ENCODE assay signal across 7 mouse cellular contexts in genomic region chr16:9994951-9995813, GRCm38 (mm10). TPM values are rescaled to one million over a fixed set of nuclear protein-coding genes. Genes with fewer than 3 reads are reported as not detected.
DNase-seq lines count a peak whose midpoint lies in the region; ATAC-seq and TF ChIP-seq lines count a peak whose summit lies in the region.

TSS of gene Grin2a (minus strand) at chr16:9995560.

- TF ChIP-seq EP300 in lung, postnatal 0 days (IDR thresholded peaks at IDR 0.05) = no peak

- TF ChIP-seq CTCF in lung, postnatal 0 days (IDR thresholded peaks at IDR 0.05) = no peak

- no peaks in the 10 kb centered on the region for H3K4me1 ChIP-seq in lung, postnatal 0 days (ENCODE audit: insufficient read depth, low read depth, low read length)
- H3K4me1 ChIP-seq in hindbrain, embryonic 14.5 days (replicated peaks; ENCODE audit: control insufficient read depth, insufficient read depth, low read length) = peaks cover 14% of the 10 kb centered on the region
- peaks cover 37% of the 10 kb centered on the region for H3K4me1 ChIP-seq in limb, embryonic 15.5 days
- peaks cover 23% of the 10 kb centered on the region; the same call in 1 of the 2 replicates for H3K4me1 ChIP-seq in stomach, embryonic 15.5 days

- H3K4me2 ChIP-seq in lung, postnatal 0 days (replicated peaks; ENCODE audit: low read depth, low read length) = peak within 1 kb of the TSS; percentile 38
- peak within 1 kb of the TSS; percentile 94 for H3K4me2 ChIP-seq in hindbrain, embryonic 14.5 days (replicated peaks)
- H3K4me2 ChIP-seq in limb, embryonic 15.5 days = peak within 1 kb of the TSS; percentile 53
- peak within 1 kb of the TSS; percentile 58 for H3K4me2 ChIP-seq in stomach, embryonic 15.5 days

- no peaks in the 10 kb centered on the region for H3K9me3 ChIP-seq in lung, postnatal 0 days (ENCODE audit: low read length)
- H3K9me3 ChIP-seq in hindbrain, embryonic 14.5 days (ENCODE audit: control insufficient read depth, low read length) = no peaks in the 10 kb centered on the region
- no peaks in the 10 kb centered on the region for H3K9me3 ChIP-seq in limb, embryonic 15.5 days
- H3K9me3 ChIP-seq in stomach, embryonic 15.5 days = no peaks in the 10 kb centered on the region

- no peak for DNase-seq in lung, postnatal 0 days (ENCODE audit: low spot score)
- DNase-seq in lung, adult 18-20 months = no peak
- DNase-seq in embryo, embryonic 10 days (ENCODE audit: low spot score) = peak; percentile 59
- DNase-seq in hindbrain, embryonic 14.5 days (ENCODE audit: low spot score) = peak; percentile 37

- peak within 1 kb of the TSS; percentile 5; the same call in 1 of the 2 replicates for H3K4me3 ChIP-seq in lung, postnatal 0 days (ENCODE audit: low read depth, low read length)
- H3K4me3 ChIP-seq in hindbrain, embryonic 14.5 days (replicated peaks; ENCODE audit: low read length) = peak within 1 kb of the TSS; percentile 55
- H3K4me3 ChIP-seq in limb, embryonic 15.5 days = peak within 1 kb of the TSS; percentile 40
- peak within 1 kb of the TSS; percentile 31 for H3K4me3 ChIP-seq in stomach, embryonic 15.5 days (replicated peaks)

- H3K9ac ChIP-seq in lung, postnatal 0 days (replicated peaks; ENCODE audit: low read depth) = no peak within 1 kb of the TSS
- peak within 1 kb of the TSS; percentile 71 for H3K9ac ChIP-seq in hindbrain, embryonic 14.5 days
- H3K9ac ChIP-seq in limb, embryonic 15.5 days = no peak within 1 kb of the TSS
- H3K9ac ChIP-seq in stomach, embryonic 15.5 days = no peak within 1 kb of the TSS

- H3K27ac ChIP-seq in lung, postnatal 0 days (ENCODE audit: low read length) = no peak within 1 kb of the TSS
- H3K27ac ChIP-seq in hindbrain, embryonic 14.5 days = peak within 1 kb of the TSS; percentile 74
- no peak within 1 kb of the TSS for H3K27ac ChIP-seq in limb, embryonic 15.5 days
- H3K27ac ChIP-seq in stomach, embryonic 15.5 days = no peak within 1 kb of the TSS

- peaks cover 50% of the 10 kb centered on the region for H3K27me3 ChIP-seq in lung, postnatal 0 days (replicated peaks; ENCODE audit: insufficient read depth, low read length)
- H3K27me3 ChIP-seq in hindbrain, embryonic 14.5 days (ENCODE audit: control insufficient read depth, insufficient read depth, low read length) = peaks cover 56% of the 10 kb centered on the region
- H3K27me3 ChIP-seq in limb, embryonic 15.5 days = peaks cover 70% of the 10 kb centered on the region
- peaks cover 57% of the 10 kb centered on the region for H3K27me3 ChIP-seq in stomach, embryonic 15.5 days (replicated peaks)

- 2% methylated on average over 57 of the region's 69 CpGs for WGBS in lung, postnatal 0 days
- WGBS in hindbrain, embryonic 14.5 days = under 1% methylated on average over 66 of the region's 69 CpGs
- under 1% methylated on average over 69 of the region's 69 CpGs for WGBS in limb, embryonic 15.5 days
- under 1% methylated on average over 69 of the region's 69 CpGs for WGBS in stomach, embryonic 15.5 days

- H3K36me3 ChIP-seq in lung, postnatal 0 days (ENCODE audit: insufficient read depth, low read length) = no peaks in the 10 kb centered on the region
- H3K36me3 ChIP-seq in hindbrain, embryonic 14.5 days (replicated peaks; ENCODE audit: control insufficient read depth, insufficient read depth) = no peaks in the 10 kb centered on the region
- no peaks in the 10 kb centered on the region for H3K36me3 ChIP-seq in limb, embryonic 15.5 days
- H3K36me3 ChIP-seq in stomach, embryonic 15.5 days = no peaks in the 10 kb centered on the region

- ATAC-seq in lung, postnatal 0 days = no peak
- ATAC-seq in hindbrain, embryonic 14.5 days (ENCODE audit: low FRiP score) = peak; percentile 63
- ATAC-seq in limb, embryonic 15.5 days (ENCODE audit: insufficient number of reproducible peaks, low FRiP score, low TSS enrichment, low read depth) = no peak
- no peak for ATAC-seq in stomach, embryonic 15.5 days (ENCODE audit: insufficient read depth, low FRiP score, low read depth)
- no peak for ATAC-seq in megakaryocyte progenitor cell, adult 5-6 weeks (replicated peaks; ENCODE audit: poor library complexity)

RNA-seq across cellular contexts. Expression of gene Grin2a, which starts in this region (rescaled TPM):
- 0.06 and 0.19 TPM in 2 replicates for polyA plus RNA-seq in lung, postnatal 0 days (2015; fragmentation: Nextera tagmentation; extraction: Ambion mirVana)
- 6.2 and 6.9 TPM in 2 replicates for polyA plus RNA-seq in hindbrain, embryonic 14.5 days (2014; fragmentation: Nextera tagmentation; extraction: Ambion mirVana)
- 1.7 and 2.7 TPM in 2 replicates for polyA plus RNA-seq in limb, embryonic 15.5 days (2015; fragmentation: Nextera tagmentation; extraction: Ambion mirVana)
- polyA plus RNA-seq in stomach, embryonic 15.5 days (2015; fragmentation: Nextera tagmentation; extraction: Ambion mirVana) = 0.80 and 1.1 TPM in 2 replicates
- total RNA-seq in megakaryocyte progenitor cell, adult 5-6 weeks (2015) = not detected in 2 replicates
- total RNA-seq in megakaryocyte progenitor cell, adult 5-6 weeks (2017) = not detected in 2 replicates

Comparison
In these comparisons a context has a peak if more than half of its experiments do, and no peak if none do; other contexts are left out.
1. DNase-seq: peak in embryo, embryonic 10 days (single experiment) and hindbrain, embryonic 14.5 days (single experiment); none in lung, postnatal 0 days (single experiment) and lung, adult 18-20 months (0 of 2).
2. H3K4me2 ChIP-seq: peak in every context shown above with its lines; median percentile 94 in hindbrain, embryonic 14.5 days; 58 in stomach, embryonic 15.5 days; 53 in limb, embryonic 15.5 days; 38 in lung, postnatal 0 days.
3. H3K4me3 ChIP-seq: peak in every context shown above with its lines; median percentile 55 in hindbrain, embryonic 14.5 days; 40 in limb, embryonic 15.5 days; 31 in stomach, embryonic 15.5 days; 5 in lung, postnatal 0 days.